Mouse (Mus musculus) stomach, postnatal 0 days (tissue): Measurements from ENCODE around the gene Cd164l2.

Source experiments
- CTCF ChIP-seq: IDR thresholded peaks from 2 replicates; pipeline ENCODE4 v1.5.1; 2016; ENCODE audit warnings: antibody characterized with exemption, low read depth, mild to moderate bottlenecking, moderate library complexity
- EP300 ChIP-seq: optimal IDR thresholded peaks from 2 replicates; pipeline ENCODE3; 2016; ENCODE audit warnings: antibody characterized with exemption

DNA sequence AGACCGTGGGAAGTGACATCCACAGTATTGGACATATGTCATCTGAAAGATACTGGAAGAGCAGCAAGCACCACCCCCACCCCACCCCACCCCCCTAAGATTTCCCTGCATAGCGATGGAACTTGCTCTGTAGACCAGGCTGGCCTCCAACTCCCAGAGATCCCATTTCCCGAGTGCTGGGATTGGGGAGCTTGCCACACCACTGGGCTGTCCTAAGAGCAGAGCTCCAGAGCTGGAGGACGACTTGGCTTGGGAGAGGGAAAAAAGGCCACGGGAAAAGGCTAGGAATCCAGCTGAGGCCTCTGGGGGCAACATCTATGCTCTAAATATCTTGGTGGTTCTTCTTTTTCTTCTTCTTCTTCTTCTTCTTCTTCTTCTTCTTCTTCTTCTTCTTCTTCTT, 22.8 kb downstream of the Cd164l2 start:
- TF ChIP-seq CTCF (no peak), EP300 (no peak)
